Comparison of ENCODE assay signal across 7 mouse cellular contexts in the genomic region with DNA sequence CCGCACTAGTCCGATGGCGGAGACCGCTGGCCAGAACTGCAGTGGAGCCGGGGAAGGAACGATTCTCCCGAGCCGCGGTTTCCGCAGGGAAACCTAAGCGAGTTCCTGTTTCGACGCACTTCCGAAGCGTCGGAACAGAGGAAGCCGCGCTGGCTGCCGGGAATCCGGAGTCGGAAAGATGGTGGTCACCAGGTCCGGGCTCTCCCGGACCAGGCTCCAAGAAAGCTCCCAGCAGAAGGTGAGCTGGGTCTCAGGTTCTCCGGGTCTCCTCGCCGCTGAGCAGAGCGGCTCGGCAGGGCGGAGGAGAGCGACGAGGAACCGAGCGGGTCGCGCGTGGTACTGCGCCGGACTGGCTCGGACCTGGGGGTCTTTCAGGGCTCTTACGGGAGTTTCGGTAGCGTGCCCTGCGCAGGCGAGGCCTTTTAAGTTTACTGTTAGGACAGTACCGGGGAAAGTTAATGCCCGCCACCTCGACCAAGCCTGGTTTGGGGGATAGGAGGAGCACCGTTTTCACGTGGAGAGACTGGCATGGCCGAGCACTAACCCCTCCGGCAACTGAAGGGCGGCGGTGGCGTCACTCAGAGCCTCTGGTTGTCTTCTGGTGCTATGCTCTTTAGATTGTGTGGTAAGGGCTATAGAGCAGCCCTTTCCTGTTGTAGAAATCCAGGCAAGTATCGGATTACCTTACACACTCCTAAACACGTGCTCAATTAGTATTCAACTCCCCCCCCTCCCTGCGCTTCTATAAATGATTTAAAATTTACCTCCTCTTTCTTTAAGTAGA. TPM values are rescaled to one million over a fixed set of nuclear protein-coding genes. Genes with fewer than 3 reads are reported as not detected.
DNase-seq lines count a peak whose midpoint lies in the region; ATAC-seq and TF ChIP-seq lines count a peak whose summit lies in the region.

Gene Dnttip2 (plus strand): TSS at position 148 of the 784 bp plus-strand sequence.

- H3K4me2 ChIP-seq in intestine, postnatal 0 days (replicated peaks; ENCODE audit: low read depth): peak within 1 kb of the TSS; percentile 65
- H3K4me2 ChIP-seq in limb, embryonic 12.5 days: peak within 1 kb of the TSS; percentile 76
- H3K4me2 ChIP-seq in midbrain, embryonic 15.5 days: peak within 1 kb of the TSS; percentile 84

- peak; percentile 52 for TF ChIP-seq POLR2A in spleen, adult 2 months (IDR thresholded peaks at IDR 0.05; ENCODE audit: low read depth, low read length)

- WGBS in intestine, postnatal 0 days: under 1% methylated on average over 53 of the region's 57 CpGs
- 1% methylated on average over 57 of the region's 57 CpGs for WGBS in limb, embryonic 12.5 days
- WGBS in midbrain, embryonic 15.5 days: under 1% methylated on average over 57 of the region's 57 CpGs
- under 1% methylated on average over 57 of the region's 57 CpGs for WGBS in spleen, adult 2 months

- no peaks in the 10 kb centered on the region for H3K27me3 ChIP-seq in intestine, postnatal 0 days (replicated peaks; ENCODE audit: control insufficient read depth, insufficient read depth, low read length)
- no peaks in the 10 kb centered on the region for H3K27me3 ChIP-seq in limb, embryonic 12.5 days
- no peaks in the 10 kb centered on the region for H3K27me3 ChIP-seq in midbrain, embryonic 15.5 days (replicated peaks)
- no peaks in the 10 kb centered on the region for H3K27me3 ChIP-seq in spleen, adult 2 months (ENCODE audit: control insufficient read depth, insufficient read depth, low read length)

- H3K4me3 ChIP-seq in intestine, postnatal 0 days (ENCODE audit: low read depth, low read length): peak within 1 kb of the TSS; percentile 94
- H3K4me3 ChIP-seq in limb, embryonic 12.5 days (replicated peaks): peak within 1 kb of the TSS; percentile 94
- peak within 1 kb of the TSS; percentile 97 for H3K4me3 ChIP-seq in midbrain, embryonic 15.5 days
- H3K4me3 ChIP-seq in spleen, adult 2 months (ENCODE audit: extremely low read depth, insufficient read depth, insufficient read length): peak within 1 kb of the TSS; percentile 91

- ATAC-seq in intestine, postnatal 0 days: peak; percentile 93
- ATAC-seq in limb, embryonic 12.5 days (ENCODE audit: insufficient number of reproducible peaks, insufficient read depth, low FRiP score, low TSS enrichment, low read depth): peak; percentile 93
- ATAC-seq in midbrain, embryonic 15.5 days (replicated peaks): peak; percentile 96

- H3K4me1 ChIP-seq in intestine, postnatal 0 days (replicated peaks; ENCODE audit: control insufficient read depth, insufficient read depth, low read length): no peaks in the 10 kb centered on the region
- H3K4me1 ChIP-seq in limb, embryonic 12.5 days (replicated peaks): peaks cover 33% of the 10 kb centered on the region
- peaks cover 41% of the 10 kb centered on the region for H3K4me1 ChIP-seq in midbrain, embryonic 15.5 days
- H3K4me1 ChIP-seq in spleen, adult 2 months (ENCODE audit: control insufficient read depth, insufficient read depth, insufficient read length): 0 out of 2 replicates have a peak, but pooled peaks cover 7% of the 10 kb centered on the region

- H3K9ac ChIP-seq in intestine, postnatal 0 days (ENCODE audit: low read depth, low read length): peak within 1 kb of the TSS; percentile 84
- peak within 1 kb of the TSS; percentile 87 for H3K9ac ChIP-seq in limb, embryonic 12.5 days (replicated peaks)
- H3K9ac ChIP-seq in midbrain, embryonic 15.5 days: peak within 1 kb of the TSS; percentile 85

- peaks cover 33% of the 10 kb centered on the region for H3K36me3 ChIP-seq in intestine, postnatal 0 days (ENCODE audit: control insufficient read depth, insufficient read depth)
- H3K36me3 ChIP-seq in limb, embryonic 12.5 days: peaks cover 43% of the 10 kb centered on the region
- peaks cover 24% of the 10 kb centered on the region for H3K36me3 ChIP-seq in midbrain, embryonic 15.5 days (replicated peaks)
- H3K36me3 ChIP-seq in spleen, adult 2 months (ENCODE audit: control insufficient read depth, insufficient read depth, low read length): peaks cover 21% of the 10 kb centered on the region

- no peak for TF ChIP-seq CTCF in intestine, postnatal 0 days (IDR thresholded peaks at IDR 0.05; ENCODE audit: low read depth)
- no peak for TF ChIP-seq CTCF in spleen, adult 2 months (IDR thresholded peaks at IDR 0.05; ENCODE audit: extremely low read depth, insufficient read depth, insufficient read length, insufficient replicate concordance)

- DNase-seq in adrenal gland, postnatal 10 days: peak; percentile 95
- DNase-seq in embryo, embryonic 9.5 days (ENCODE audit: extremely low spot score): peak; percentile 93
- peak; percentile 84 to 93 for DNase-seq in gastrocnemius, postnatal 4 days (ENCODE audit: low spot score in 2 of 2)
- DNase-seq in spleen, adult 2 months (ENCODE audit: low read depth in 1 of 2, low spot score in 2 of 2): peak; percentile 84 to 86

- H3K27ac ChIP-seq in intestine, postnatal 0 days (ENCODE audit: low read depth, low read length): peak within 1 kb of the TSS; percentile 17
- H3K27ac ChIP-seq in limb, embryonic 12.5 days: peak within 1 kb of the TSS; percentile 67
- H3K27ac ChIP-seq in midbrain, embryonic 15.5 days: peak within 1 kb of the TSS; percentile 78
- peak within 1 kb of the TSS; percentile 77 for H3K27ac ChIP-seq in spleen, adult 2 months (ENCODE audit: insufficient read depth, low read length)

- H3K9me3 ChIP-seq in intestine, postnatal 0 days (ENCODE audit: control insufficient read depth): no peaks in the 10 kb centered on the region
- H3K9me3 ChIP-seq in limb, embryonic 12.5 days: no peaks in the 10 kb centered on the region
- H3K9me3 ChIP-seq in midbrain, embryonic 15.5 days: no peaks in the 10 kb centered on the region

RNA-seq across cellular contexts. Expression of gene Dnttip2, which starts in this region (rescaled TPM):
- total RNA-seq in adrenal gland, postnatal 10 days (2021): 10 to 100 TPM; 40.0 to 45.0 TPM
- 10 to 100 TPM; 29.2 to 31.1 TPM for total RNA-seq in gastrocnemius, postnatal 4 days (2021)
- polyA plus RNA-seq in intestine, postnatal 0 days (2015; fragmentation: Nextera tagmentation; extraction: Ambion mirVana): 42.4 and 44.9 TPM in 2 replicates
- polyA plus RNA-seq in limb, embryonic 12.5 days (2016; fragmentation: Nextera tagmentation; extraction: Ambion mirVana): 86.5 and 90.5 TPM in 2 replicates
- polyA plus RNA-seq in midbrain, embryonic 15.5 days (2015; fragmentation: Nextera tagmentation; extraction: Ambion mirVana): 43.9 and 45.2 TPM in 2 replicates
- polyA plus RNA-seq in spleen, adult 2 months (2012; rRNA removed): 4.4 and 5.5 TPM in 2 replicates

Comparison
In these comparisons a context has a peak if more than half of its experiments do, and no peak if none do; other contexts are left out.
1. Peak in every context shown above with its lines: DNase-seq, ATAC-seq, H3K4me3 ChIP-seq and H3K27ac ChIP-seq.
2. H3K27ac ChIP-seq: peak in every context shown above with its lines; median percentile 78 in midbrain, embryonic 15.5 days; 77 in spleen, adult 2 months; 67 in limb, embryonic 12.5 days; 17 in intestine, postnatal 0 days.